Mouse (Mus musculus) bone marrow macrophage, adult 2 months (primary cell): ENCODE results near the gene Ppp1r14a.

Experiments used
- CTCF ChIP-seq: IDR thresholded peaks from 2 replicates; pipeline ENCODE4 v1.5.1; 2012; ENCODE audit warnings: low read depth, mild to moderate bottlenecking, low read length, moderate library complexity
- POLR2A ChIP-seq: IDR thresholded peaks from 2 replicates; pipeline ENCODE4 v1.6.1; 2012; ENCODE audit warnings: mild to moderate bottlenecking, low read depth, low read length, borderline replicate concordance

- no peak for TF ChIP-seq POLR2A
- no peak for TF ChIP-seq CTCF
Observed at GRCm38 (mm10) chr7:29306619-29307018, 17.5 kb downstream of the Ppp1r14a start.
